Mouse (Mus musculus) G1E (cell line): ENCODE results near the gene Hoxb8. TPM values are rescaled to one million over a fixed set of nuclear protein-coding genes. Genes with fewer than 3 reads are reported as not detected.

Experiments
- ATAC-seq: 2 replicates; pipeline ENCODE4 v1.8.0; 2016; ENCODE audit warnings: mild to moderate bottlenecking; ENCODE audit not compliant: insufficient number of reproducible peaks, poor library complexity, low FRiP score, severe bottlenecking; ENCODE audit errors: extremely low read depth
- DNase-seq: peaks from one replicate; pipeline ENCODE4 v3.0.0; 2012; ENCODE audit warnings: low spot score
- H3K27me3 ChIP-seq: 2 replicates; pipeline ENCODE4 v1.6.1; 2012; ENCODE audit warnings: mild to moderate bottlenecking, low read length, inconsistent platforms; ENCODE audit not compliant: insufficient read depth
- H3K36me3 ChIP-seq: replicated peaks from 2 replicates; pipeline ENCODE3; 2012; ENCODE audit warnings: mild to moderate bottlenecking, inconsistent platforms
- H3K4me1 ChIP-seq: 2 replicates; pipeline ENCODE4 v1.6.1; 2012; ENCODE audit warnings: low read depth, low read length, inconsistent platforms, mixed read lengths; ENCODE audit not compliant: insufficient read depth
- H3K4me3 ChIP-seq: 2 replicates; pipeline ENCODE4 v1.5.1; 2012; ENCODE audit warnings: low read depth, mild to moderate bottlenecking, inconsistent platforms, low read length, moderate library complexity, mixed read lengths
- H3K9me3 ChIP-seq: replicated peaks from 2 replicates; pipeline ENCODE4 v1.6.1; 2012; ENCODE audit warnings: inconsistent platforms
- CTCF ChIP-seq: IDR thresholded peaks from 2 replicates; pipeline ENCODE4 v1.5.1; 2012; ENCODE audit warnings: low read depth, low read length, inconsistent platforms, mixed read lengths
- GATA1 ChIP-seq: IDR thresholded peaks from 2 replicates; pipeline ENCODE4 v1.6.1; 2012; ENCODE audit warnings: borderline replicate concordance, low read length, inconsistent platforms, mixed read lengths
- GATA2 ChIP-seq: IDR thresholded peaks from 2 replicates; pipeline ENCODE4 v1.6.1; 2012; ENCODE audit warnings: low read depth, low read length, inconsistent platforms, borderline replicate concordance
- POLR2AphosphoS5 ChIP-seq: IDR thresholded peaks from 2 replicates; pipeline ENCODE4 v1.6.1; 2012; ENCODE audit warnings: low read depth, low read length, inconsistent platforms; ENCODE audit not compliant: insufficient replicate concordance
- TAL1 ChIP-seq: conservative IDR thresholded peaks from 2 replicates; pipeline ENCODE4 v1.6.1; 2012; ENCODE audit warnings: low read depth, low read length, inconsistent platforms, mixed read lengths
- polyA plus RNA-seq: library from polyadenylated mRNA; stranded (reverse); fragments of >175 nt; gene quantifications from 2 replicates; pipeline ENCODE4 v1.2.3, GENCODE M21; 2012
- total RNA-seq, 2 experiments: library from RNA; stranded (forward) in 1 of 2; stranded (reverse) in 1 of 2; fragments of 200-1000 nt in 1 of 2; fragments of >200 nt in 1 of 2; fragmentation: Nextera tagmentation in 1 of 2; gene quantifications; 2 replicates each; pipeline ENCODE4 v1.2.3; 2014 to 2017

The Hoxb8 gene
- total RNA-seq (2014; fragmentation: Nextera tagmentation), result not detected in 2 replicates
- 0.22 TPM in 1 of 2 replicates, not detected in the other for total RNA-seq (2017)
- 0.22 and 0.56 TPM in 2 replicates for polyA plus RNA-seq

- Histone ChIP-seq H3K36me3 (no peaks in the 10 kb centered on the region), H3K27me3 (peaks cover 80% of the 10 kb centered on the region), H3K4me1 (no peaks in the 10 kb centered on the region), H3K4me3 (no peak within 1 kb of the TSS), H3K9me3 (no peaks in the 10 kb centered on the region)
- TF ChIP-seq TAL1, result no peak
- no peak for TF ChIP-seq POLR2AphosphoS5
- TF ChIP-seq GATA1, result no peak
- TF ChIP-seq CTCF, result no peak
- TF ChIP-seq GATA2, result no peak
- ATAC-seq, result no peak
- no peak for DNase-seq
These were observed at the start of gene Hoxb8 for GRCm38 (mm10) chr11:96281855-96282570. Gene Hoxb8 (plus strand): TSS chr11:96281905.

GRCm38 (mm10) chr11:96234906-96235305 lies 46.8 kb upstream of the Hoxb8 start:
- Histone ChIP-seq H3K9me3 (no peaks in the 10 kb centered on the region), H3K4me3 (no peak overlapping the region), H3K4me1 (0 out of 2 replicates have a peak, but pooled peaks cover 3% of the 10 kb centered on the region), H3K36me3 (no peaks in the 10 kb centered on the region), H3K27me3 (peaks cover 17% of the 10 kb centered on the region)
- no peak for ATAC-seq
- DNase-seq, result peak; percentile 21
- peak; percentile 68 for TF ChIP-seq CTCF
- TF ChIP-seq POLR2AphosphoS5, result no peak
- TF ChIP-seq TAL1, result no peak

- Histone ChIP-seq H3K36me3 (no peaks in the 10 kb centered on the region), H3K27me3 (peaks cover 13% of the 10 kb centered on the region), H3K4me1 (peaks cover 2% of the 10 kb centered on the region; the same call in 1 of the 2 replicates), H3K4me3 (no peak overlapping the region), H3K9me3 (no peaks in the 10 kb centered on the region)
- DNase-seq (peak; percentile 38), ATAC-seq (no peak)
- TF ChIP-seq CTCF (peak; percentile 61), POLR2AphosphoS5 (no peak), GATA2 (no peak), TAL1 (no peak), GATA1 (no peak)
These were observed 41.5 kb upstream of the Hoxb8 start for GRCm38 (mm10) chr11:96240211-96240610.

GRCm38 (mm10) chr11:96250901-96251300 lies 30.8 kb upstream of the Hoxb8 start:
- Histone ChIP-seq H3K4me3 (no peak overlapping the region), H3K27me3 (peaks cover 28% of the 10 kb centered on the region), H3K36me3 (no peaks in the 10 kb centered on the region), H3K9me3 (no peaks in the 10 kb centered on the region), H3K4me1 (no peaks in the 10 kb centered on the region)
- ATAC-seq (no peak), DNase-seq (no peak)
- no peak for TF ChIP-seq CTCF
- no peak for TF ChIP-seq POLR2AphosphoS5
- TF ChIP-seq GATA2, result no peak
- TF ChIP-seq TAL1, result no peak
- no peak for TF ChIP-seq GATA1

- H3K4me1 ChIP-seq, result no peaks in the 10 kb centered on the region
- no peak overlapping the region for H3K4me3 ChIP-seq
- H3K9me3 ChIP-seq, result no peaks in the 10 kb centered on the region
- ATAC-seq (no peak), DNase-seq (no peak)
- peaks cover 28% of the 10 kb centered on the region for H3K27me3 ChIP-seq
- no peaks in the 10 kb centered on the region for H3K36me3 ChIP-seq
- TF ChIP-seq GATA2 (no peak), GATA1 (no peak), CTCF (no peak), POLR2AphosphoS5 (no peak), TAL1 (no peak)
These were observed 30.1 kb upstream of the Hoxb8 start for GRCm38 (mm10) chr11:96251480-96252031.

GRCm38 (mm10) chr11:96252541-96253120 lies 29.1 kb upstream of the Hoxb8 start:
- DNase-seq, result no peak
- Histone ChIP-seq H3K4me1 (no peaks in the 10 kb centered on the region), H3K36me3 (no peaks in the 10 kb centered on the region), H3K27me3 (peaks cover 28% of the 10 kb centered on the region), H3K9me3 (no peaks in the 10 kb centered on the region), H3K4me3 (no peak overlapping the region)
- no peak for ATAC-seq
- TF ChIP-seq POLR2AphosphoS5, result no peak
- TF ChIP-seq CTCF, result no peak
- TF ChIP-seq GATA2, result no peak
- no peak for TF ChIP-seq TAL1
- no peak for TF ChIP-seq GATA1
